Mouse (Mus musculus) lung, postnatal 0 days (tissue): ENCODE data around the gene Supt3. TPM values are rescaled to one million over a fixed set of nuclear protein-coding genes. Genes with fewer than 3 reads are reported as not detected.

Source experiments
- ATAC-seq: fragments of 200-750 bp; cut with Nextera tagmentation; 2 replicates; pipeline ENCODE4 v1.8.0; 2017; ENCODE audit warnings: moderate library complexity
- DNase-seq: peaks from one replicate; pipeline ENCODE4 v3.0.0-alpha.2; 2016; ENCODE audit warnings: low spot score
- H3K27ac ChIP-seq: fragments of 300-500 bp; sonication (generic); 2 replicates; pipeline ENCODE4 v1.5.1; 2014; ENCODE audit warnings: antibody characterized with exemption, mild to moderate bottlenecking, low read length, mixed read lengths
- H3K27me3 ChIP-seq: fragments of 300-500 bp; sonication (generic); replicated peaks from 2 replicates; pipeline ENCODE4 v1.6.1; 2014; ENCODE audit warnings: low read length, mixed read lengths; ENCODE audit not compliant: insufficient read depth
- H3K36me3 ChIP-seq: fragments of 300-500 bp; sonication (generic); 2 replicates; pipeline ENCODE4 v1.6.1; 2014; ENCODE audit warnings: low read length, mixed read lengths; ENCODE audit not compliant: insufficient read depth
- H3K4me1 ChIP-seq: fragments of 300-500 bp; sonication (generic); 2 replicates; pipeline ENCODE4 v1.6.1; 2014; ENCODE audit warnings: antibody characterized with exemption, low read depth, low read length, mixed read lengths; ENCODE audit not compliant: insufficient read depth
- H3K4me2 ChIP-seq: fragments of 300-500 bp; sonication (generic); replicated peaks from 2 replicates; pipeline ENCODE4 v1.6.1; 2014; ENCODE audit warnings: low read depth, mild to moderate bottlenecking, low read length, moderate library complexity, mixed read lengths
- H3K4me3 ChIP-seq: fragments of 300-500 bp; sonication (generic); 2 replicates; pipeline ENCODE4 v1.5.1; 2014; ENCODE audit warnings: low read depth, low read length
- H3K9ac ChIP-seq: fragments of 300-500 bp; sonication (generic); replicated peaks from 2 replicates; pipeline ENCODE4 v1.6.1; 2014; ENCODE audit warnings: low read depth, mild to moderate bottlenecking
- H3K9me3 ChIP-seq: fragments of 300-500 bp; sonication (generic); 2 replicates; pipeline ENCODE4 v1.6.1; 2016; ENCODE audit warnings: low read length, mixed read lengths
- CTCF ChIP-seq: IDR thresholded peaks from 2 replicates; pipeline ENCODE4 v1.5.1; 2016; ENCODE audit warnings: antibody characterized with exemption, mild to moderate bottlenecking
- EP300 ChIP-seq: IDR thresholded peaks from 2 replicates; pipeline ENCODE4 v1.6.1; 2016; ENCODE audit warnings: antibody characterized with exemption, mild to moderate bottlenecking, control low read depth
- whole genome bisulfite sequencing: fragments of 180-500 bp; shearing (Covaris S2); extraction: QIAGEN DNeasy Blood & Tissue Kit; methylation state at CpG from one replicate; pipeline ENCODE4 v1.1.7; 2014; 5-methylcytosine and 5-hydroxymethylcytosine counted together
- polyA plus RNA-seq: library from polyadenylated mRNA; unstranded; fragments of >200 nt; fragmentation: Nextera tagmentation; extraction: Ambion mirVana; gene quantifications from 2 replicates; pipeline ENCODE4 v1.2.1, GENCODE M21; 2015

Supt3 gene
- polyA plus RNA-seq, 1 experiment from 2014 or later: 7.8 TPM

GRCm38 (mm10) chr17:45073348-45073634 lies 296.3 kb downstream of the Supt3 start:
- H3K4me3 ChIP-seq: no peak overlapping the region
- TF ChIP-seq EP300 (no peak), CTCF (no peak)
- no peak overlapping the region for H3K9ac ChIP-seq
- no peak overlapping the region for H3K4me2 ChIP-seq
- H3K4me1 ChIP-seq: no peaks in the 10 kb centered on the region
- H3K27ac ChIP-seq: no peak overlapping the region
- no peaks in the 10 kb centered on the region for H3K9me3 ChIP-seq
- no peaks in the 10 kb centered on the region for H3K27me3 ChIP-seq
- no peaks in the 10 kb centered on the region for H3K36me3 ChIP-seq
- WGBS: 95% methylated on average over 8 of the region's 8 CpGs
- DNase-seq (no peak), ATAC-seq (no peak)

GRCm38 (mm10) chr17:45073779-45074178 lies 296.8 kb downstream of the Supt3 start:
- WGBS: 86% methylated on average over 3 of the region's 3 CpGs
- TF ChIP-seq EP300 (no peak), CTCF (peak; percentile 38)

GRCm38 (mm10) chr17:45076951-45077350 lies 300.0 kb downstream of the Supt3 start:
- no peaks in the 10 kb centered on the region for H3K36me3 ChIP-seq
- TF ChIP-seq EP300 (no peak), CTCF (no peak)
- WGBS: 89% methylated on average over 4 of the region's 4 CpGs
- H3K27me3 ChIP-seq: no peaks in the 10 kb centered on the region
- no peak overlapping the region for H3K4me3 ChIP-seq
- no peak overlapping the region for H3K9ac ChIP-seq
- H3K4me2 ChIP-seq: no peak overlapping the region
- no peak for DNase-seq
- H3K9me3 ChIP-seq: no peaks in the 10 kb centered on the region
- ATAC-seq: no peak
- H3K4me1 ChIP-seq: no peaks in the 10 kb centered on the region
- no peak overlapping the region for H3K27ac ChIP-seq

More at GRCm38 (mm10) chr17:45073779-45074178, 296.8 kb downstream of the Supt3 start:
- H3K4me1 ChIP-seq: no peaks in the 10 kb centered on the region
- ATAC-seq (no peak), DNase-seq (no peak)
- H3K36me3 ChIP-seq: no peaks in the 10 kb centered on the region
- H3K27ac ChIP-seq: no peak overlapping the region
- H3K9ac ChIP-seq: no peak overlapping the region
- no peak overlapping the region for H3K4me2 ChIP-seq
- no peak overlapping the region for H3K4me3 ChIP-seq
- no peaks in the 10 kb centered on the region for H3K9me3 ChIP-seq
- no peaks in the 10 kb centered on the region for H3K27me3 ChIP-seq

- 48% methylated on average over 14 of the region's 14 CpGs for WGBS
- Histone ChIP-seq H3K9ac (no peak overlapping the region), H3K4me1 (no peaks in the 10 kb centered on the region), H3K9me3 (no peaks in the 10 kb centered on the region), H3K36me3 (no peaks in the 10 kb centered on the region), H3K4me2 (no peak overlapping the region; the same call in 1 of the 2 replicates), H3K4me3 (no peak overlapping the region), H3K27me3 (no peaks in the 10 kb centered on the region), H3K27ac (no peak overlapping the region)
- ATAC-seq (no peak), DNase-seq (no peak)
- TF ChIP-seq CTCF: no peak
- TF ChIP-seq EP300: no peak
Measured at GRCm38 (mm10) chr17:45077921-45078640, 301.1 kb downstream of the Supt3 start.

- Histone ChIP-seq H3K9ac (no peak overlapping the region), H3K27me3 (no peaks in the 10 kb centered on the region), H3K36me3 (no peaks in the 10 kb centered on the region), H3K4me2 (no peak overlapping the region), H3K4me1 (no peaks in the 10 kb centered on the region), H3K9me3 (no peaks in the 10 kb centered on the region), H3K4me3 (no peak overlapping the region), H3K27ac (no peak overlapping the region)
- TF ChIP-seq EP300 (no peak), CTCF (no peak)
- WGBS: 50% methylated on average over 8 of the region's 8 CpGs
- ATAC-seq (no peak), DNase-seq (no peak)
Measured at GRCm38 (mm10) chr17:45081521-45081920, 304.6 kb downstream of the Supt3 start.

- Histone ChIP-seq H3K9me3 (no peaks in the 10 kb centered on the region), H3K36me3 (no peaks in the 10 kb centered on the region), H3K27me3 (no peaks in the 10 kb centered on the region), H3K4me1 (no peaks in the 10 kb centered on the region), H3K27ac (no peak overlapping the region), H3K4me2 (no peak overlapping the region), H3K9ac (no peak overlapping the region), H3K4me3 (no peak overlapping the region)
- 47% methylated on average over 8 of the region's 8 CpGs for WGBS
- DNase-seq: no peak
- TF ChIP-seq CTCF: no peak
- no peak for ATAC-seq
Measured at GRCm38 (mm10) chr17:45081955-45082475, 305.1 kb downstream of the Supt3 start.
